Mouse (Mus musculus): ENCODE data around the gene Prdx5.

DNA sequence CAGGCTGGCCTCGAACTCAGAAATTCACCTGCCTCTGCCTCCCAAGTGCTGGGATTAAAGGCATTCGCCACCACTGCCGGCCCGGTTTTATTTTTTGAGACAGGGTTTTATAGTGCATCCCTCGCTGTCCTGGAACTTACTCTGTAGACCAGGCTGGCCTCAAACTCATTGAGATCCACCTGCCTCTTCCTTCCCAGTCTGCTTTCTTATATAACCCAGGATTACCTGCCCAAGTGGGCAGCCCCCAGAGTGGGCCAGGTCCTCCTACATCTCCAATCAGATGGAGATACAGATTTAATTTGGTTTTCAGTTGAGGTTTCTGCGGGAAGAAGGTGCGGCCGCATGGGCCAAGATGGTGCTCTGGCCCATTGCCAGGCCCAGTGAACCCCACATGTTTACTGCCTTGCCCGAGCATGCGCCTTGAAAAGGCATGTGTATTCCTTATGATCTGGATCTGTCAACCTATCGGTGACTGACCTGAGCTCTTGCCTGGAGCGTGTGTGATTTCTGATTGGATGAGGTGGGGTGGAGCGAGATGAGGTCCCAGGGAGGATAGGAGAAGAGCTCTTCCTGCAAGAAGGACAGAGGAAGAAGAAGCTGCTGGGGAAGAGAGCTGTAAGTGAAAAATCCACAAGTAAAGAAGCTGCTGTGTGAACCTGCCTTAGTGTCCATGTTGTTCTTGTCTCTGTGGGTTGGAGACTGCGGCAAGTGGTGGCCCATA lies 16.0 kb downstream of the Prdx5 start:
- TF ChIP-seq CTCF (IDR thresholded peaks at IDR 0.05; ENCODE audit: extremely low read depth, insufficient read length, insufficient replicate concordance, low read depth, low read length) (no peak), POLR2A (IDR thresholded peaks at IDR 0.05; ENCODE audit: low read depth, low read length) (peak; percentile 35; the same call in 1 of the 2 replicates)

Data from small intestine, adult 2 months (tissue).